Mouse (Mus musculus) liver, embryonic 14.5 days (tissue): Measurements from ENCODE around the gene Card14.

Experiments
- CTCF ChIP-seq: IDR thresholded peaks from 2 replicates; pipeline ENCODE4 v1.5.1; 2016; ENCODE audit warnings: antibody characterized with exemption, low read depth, control low read depth
- EP300 ChIP-seq: IDR thresholded peaks from 2 replicates; pipeline ENCODE4 v1.6.1; 2016; ENCODE audit warnings: antibody characterized with exemption, low read depth

GRCm38 (mm10) chr11:119377326-119377725 lies 69.8 kb downstream of the Card14 start:
- TF ChIP-seq CTCF (no peak), EP300 (no peak)
